Comparison of ENCODE assay signal across 18 mouse cellular contexts in genomic region chr7:4091170-4091569, GRCm38 (mm10). TPM values are rescaled to one million over a fixed set of nuclear protein-coding genes. Genes with fewer than 3 reads are reported as not detected.
A peak's percentile ranks its signal among the peaks of the same experiment; 100 is the strongest.
DNase-seq lines count a peak whose midpoint lies in the region; ATAC-seq and TF ChIP-seq lines count a peak whose summit lies in the region.
"Had no signal": no experiment of that assay in that cellular context is flagged by ENCODE, and none has a peak within 500 bp of the region (broad histone marks: within the 10 kb centered on the region; RNA-seq: fewer than 3 reads in every experiment).

No protein-coding gene starts in this region.

- TF ChIP-seq CTCF in hindbrain, postnatal 0 days (IDR thresholded peaks at IDR 0.05; ENCODE audit: low read depth) = no peak
- no peak for TF ChIP-seq CTCF in C2C12 (IDR thresholded peaks at IDR 0.05; ENCODE audit: control insufficient read depth, insufficient read depth, insufficient read length)

- no peaks in the 10 kb centered on the region for H3K79me2 ChIP-seq in C2C12 (ENCODE audit: control insufficient read depth, insufficient read depth)

- H3K4me1 ChIP-seq in hindbrain, embryonic 12.5 days = no peaks in the 10 kb centered on the region
- no peaks in the 10 kb centered on the region for H3K4me1 ChIP-seq in hindbrain, postnatal 0 days (ENCODE audit: insufficient read depth, low read length)
- H3K4me1 ChIP-seq in heart, embryonic 12.5 days (replicated peaks) = peaks cover 7% of the 10 kb centered on the region
- H3K4me1 ChIP-seq in forebrain, embryonic 11.5 days (replicated peaks; ENCODE audit: control insufficient read depth, insufficient read depth, low read length) = no peaks in the 10 kb centered on the region

- H3K27me3 ChIP-seq in hindbrain, embryonic 12.5 days = no peaks in the 10 kb centered on the region
- H3K27me3 ChIP-seq in hindbrain, postnatal 0 days (ENCODE audit: insufficient read depth, low read length) = no peaks in the 10 kb centered on the region
- H3K27me3 ChIP-seq in C2C12 (ENCODE audit: control insufficient read depth, insufficient read depth, insufficient read length) = no peaks in the 10 kb centered on the region
- H3K27me3 ChIP-seq in heart, embryonic 12.5 days (replicated peaks) = no peaks in the 10 kb centered on the region
- no peaks in the 10 kb centered on the region for H3K27me3 ChIP-seq in forebrain, embryonic 11.5 days (ENCODE audit: control insufficient read depth, insufficient read depth, low read length)

- WGBS in hindbrain, embryonic 12.5 days = 43% methylated on average over 8 of the region's 8 CpGs
- WGBS in hindbrain, postnatal 0 days = 46% methylated on average over 8 of the region's 8 CpGs
- 18% methylated on average over 8 of the region's 8 CpGs for WGBS in heart, embryonic 12.5 days
- WGBS in forebrain, embryonic 11.5 days = 58% methylated on average over 8 of the region's 8 CpGs

- H3K4me3 ChIP-seq in hindbrain, embryonic 12.5 days = no peak overlapping the region
- H3K4me3 ChIP-seq in hindbrain, postnatal 0 days (ENCODE audit: low read length) = no peak overlapping the region
- no peak overlapping the region for H3K4me3 ChIP-seq in C2C12 (ENCODE audit: insufficient read depth, poor library complexity, severe bottlenecking)
- H3K4me3 ChIP-seq in heart, embryonic 12.5 days = no peak overlapping the region
- no peak overlapping the region for H3K4me3 ChIP-seq in forebrain, embryonic 11.5 days (ENCODE audit: low read depth, low read length)
- H3K4me3 ChIP-seq: left cerebral cortex, adult 2 months had no signal

- no peak overlapping the region for H3K9ac ChIP-seq in hindbrain, embryonic 12.5 days
- H3K9ac ChIP-seq in hindbrain, postnatal 0 days (replicated peaks; ENCODE audit: low read length) = no peak overlapping the region
- no peak overlapping the region for H3K9ac ChIP-seq in heart, embryonic 12.5 days
- no peak overlapping the region for H3K9ac ChIP-seq in forebrain, embryonic 11.5 days (ENCODE audit: low read length)

- DNase-seq in hindbrain, postnatal 0 days (ENCODE audit: low spot score) = no peak
- DNase-seq in embryo, embryonic 9.5 days (ENCODE audit: extremely low spot score) = peak; percentile 1
- peak; percentile 37 for DNase-seq in retina, embryonic 14.5 days (ENCODE audit: low spot score)
- no peak for DNase-seq in testis, postnatal 10 days (ENCODE audit: low spot score)
- no peak for DNase-seq in forebrain, embryonic 11.5 days (ENCODE audit: low spot score)
- DNase-seq: adrenal gland, postnatal 10 days; cerebellum, postnatal 36 days; heart, adult 11 months; heart, postnatal 10 days; kidney, adult 18-20 months; kidney, postnatal 4 days; lung, postnatal 10 days; thymus, adult 18-20 months had no signal

- no peak overlapping the region for H3ac ChIP-seq in C2C12 (ENCODE audit: control insufficient read depth, insufficient read length, low read depth)

- H3K79me3 ChIP-seq in C2C12 (ENCODE audit: low read depth) = no peaks in the 10 kb centered on the region

- H3K9me3 ChIP-seq in hindbrain, embryonic 12.5 days (replicated peaks) = no peaks in the 10 kb centered on the region
- no peaks in the 10 kb centered on the region for H3K9me3 ChIP-seq in hindbrain, postnatal 0 days (ENCODE audit: low read length)
- H3K9me3 ChIP-seq in heart, embryonic 12.5 days (replicated peaks) = no peaks in the 10 kb centered on the region
- no peaks in the 10 kb centered on the region for H3K9me3 ChIP-seq in forebrain, embryonic 11.5 days (ENCODE audit: control insufficient read depth, low read length)

- no peaks in the 10 kb centered on the region for H3K36me3 ChIP-seq in hindbrain, embryonic 12.5 days
- H3K36me3 ChIP-seq in hindbrain, postnatal 0 days (ENCODE audit: insufficient read depth, low read length) = no peaks in the 10 kb centered on the region
- H3K36me3 ChIP-seq in C2C12 (ENCODE audit: control insufficient read depth, insufficient read depth) = no peaks in the 10 kb centered on the region
- no peaks in the 10 kb centered on the region for H3K36me3 ChIP-seq in heart, embryonic 12.5 days
- H3K36me3 ChIP-seq in forebrain, embryonic 11.5 days (ENCODE audit: control insufficient read depth, insufficient read depth, low read length) = no peaks in the 10 kb centered on the region

- no peak overlapping the region for H3K4me2 ChIP-seq in hindbrain, embryonic 12.5 days (replicated peaks)
- H3K4me2 ChIP-seq in hindbrain, postnatal 0 days (ENCODE audit: low read depth, low read length) = no peak overlapping the region
- H3K4me2 ChIP-seq in heart, embryonic 12.5 days = no peak overlapping the region
- no peak overlapping the region for H3K4me2 ChIP-seq in forebrain, embryonic 11.5 days (ENCODE audit: low read depth, low read length, severe bottlenecking)

- ATAC-seq in hindbrain, embryonic 12.5 days (ENCODE audit: low FRiP score) = 0 out of 2 replicates have a peak, but pooled peaks have one; percentile 32
- no peak for ATAC-seq in hindbrain, postnatal 0 days
- ATAC-seq in heart, embryonic 12.5 days (ENCODE audit: insufficient number of reproducible peaks, low FRiP score) = no peak
- no peak for ATAC-seq in forebrain, embryonic 11.5 days (replicated peaks; ENCODE audit: low FRiP score)
- ATAC-seq: CD4-positive, CD25-positive, alpha-beta regulatory T cell, adult 4 months had no signal

- no peak overlapping the region for H3K27ac ChIP-seq in hindbrain, embryonic 12.5 days
- no peak overlapping the region for H3K27ac ChIP-seq in hindbrain, postnatal 0 days
- no peak overlapping the region for H3K27ac ChIP-seq in heart, embryonic 12.5 days (ENCODE audit: poor library complexity, severe bottlenecking)
- H3K27ac ChIP-seq in forebrain, embryonic 11.5 days (ENCODE audit: low read depth, low read length) = no peak overlapping the region
- H3K27ac ChIP-seq: left cerebral cortex, adult 2 months had no signal

TF ChIP-seq in C2C12, 6 proteins besides CTCF, POLR2A, EP300 and RAD21:
- TF ChIP-seq MYOG (IDR thresholded peaks at IDR 0.05; ENCODE audit: control insufficient read depth, extremely low read depth, insufficient read length) (no peak), MYOD1 (IDR thresholded peaks at IDR 0.05; ENCODE audit: control insufficient read depth, insufficient read length, low read depth) (peak; percentile 31)

RNA-seq across cellular contexts. Expression of gene Ttyh1, which starts 28.0 kb away (rescaled TPM):
- 108 and 110 TPM in 2 replicates for polyA plus RNA-seq in hindbrain, embryonic 12.5 days (2016; fragmentation: Nextera tagmentation; extraction: Ambion mirVana)
- total RNA-seq in hindbrain, postnatal 0 days (2014; rRNA removed) = 819 and 1,009 TPM in 2 replicates
- polyA plus RNA-seq in hindbrain, postnatal 0 days (2015; fragmentation: Nextera tagmentation; extraction: Ambion mirVana) = 249 and 272 TPM in 2 replicates
- 0.05 TPM for polyA plus RNA-seq in C2C12 (2012; fragmentation: generic; extraction: Trizol)
- polyA plus RNA-seq in heart, embryonic 12.5 days (2016; fragmentation: Nextera tagmentation; extraction: Ambion mirVana) = 0.65 and 0.97 TPM in 2 replicates
- polyA plus RNA-seq in forebrain, embryonic 11.5 days (2014; fragmentation: Nextera tagmentation; extraction: Ambion mirVana) = 87.3 and 96.0 TPM in 2 replicates

RNA-seq across cellular contexts. Expression of gene Lair1, which starts 28.2 kb away (rescaled TPM):
- polyA plus RNA-seq in hindbrain, embryonic 12.5 days (2016; fragmentation: Nextera tagmentation; extraction: Ambion mirVana) = 1.8 and 2.4 TPM in 2 replicates
- total RNA-seq in hindbrain, postnatal 0 days (2014; rRNA removed) = 6.2 and 8.6 TPM in 2 replicates
- 3.4 and 4.0 TPM in 2 replicates for polyA plus RNA-seq in hindbrain, postnatal 0 days (2015; fragmentation: Nextera tagmentation; extraction: Ambion mirVana)
- not detected for polyA plus RNA-seq in C2C12 (2012; fragmentation: generic; extraction: Trizol)
- polyA plus RNA-seq in heart, embryonic 12.5 days (2016; fragmentation: Nextera tagmentation; extraction: Ambion mirVana) = 0.61 and 0.85 TPM in 2 replicates
- polyA plus RNA-seq in forebrain, embryonic 11.5 days (2014; fragmentation: Nextera tagmentation; extraction: Ambion mirVana) = 1.2 and 1.4 TPM in 2 replicates

RNA-seq across cellular contexts. Expression of gene Leng8, which starts 45.7 kb away (rescaled TPM):
- 115 and 118 TPM in 2 replicates for polyA plus RNA-seq in hindbrain, embryonic 12.5 days (2016; fragmentation: Nextera tagmentation; extraction: Ambion mirVana)
- total RNA-seq in hindbrain, postnatal 0 days (2014; rRNA removed) = 183 and 264 TPM in 2 replicates
- 49.1 and 50.8 TPM in 2 replicates for polyA plus RNA-seq in hindbrain, postnatal 0 days (2015; fragmentation: Nextera tagmentation; extraction: Ambion mirVana)
- polyA plus RNA-seq in C2C12 (2012; fragmentation: generic; extraction: Trizol) = 17.9 TPM
- 77.6 and 79.2 TPM in 2 replicates for polyA plus RNA-seq in heart, embryonic 12.5 days (2016; fragmentation: Nextera tagmentation; extraction: Ambion mirVana)
- 77.4 and 77.5 TPM in 2 replicates for polyA plus RNA-seq in forebrain, embryonic 11.5 days (2014; fragmentation: Nextera tagmentation; extraction: Ambion mirVana)

RNA-seq across cellular contexts. Expression of gene Leng9, which starts 59.0 kb away (rescaled TPM):
- 3.6 and 4.3 TPM in 2 replicates for polyA plus RNA-seq in hindbrain, embryonic 12.5 days (2016; fragmentation: Nextera tagmentation; extraction: Ambion mirVana)
- 4.2 and 4.4 TPM in 2 replicates for total RNA-seq in hindbrain, postnatal 0 days (2014; rRNA removed)
- polyA plus RNA-seq in hindbrain, postnatal 0 days (2015; fragmentation: Nextera tagmentation; extraction: Ambion mirVana) = 4.2 and 5.4 TPM in 2 replicates
- polyA plus RNA-seq in C2C12 (2012; fragmentation: generic; extraction: Trizol) = 2.4 TPM
- 2.3 and 2.5 TPM in 2 replicates for polyA plus RNA-seq in heart, embryonic 12.5 days (2016; fragmentation: Nextera tagmentation; extraction: Ambion mirVana)
- 1.6 and 2.7 TPM in 2 replicates for polyA plus RNA-seq in forebrain, embryonic 11.5 days (2014; fragmentation: Nextera tagmentation; extraction: Ambion mirVana)

Comparison
In these comparisons a context has a peak if more than half of its experiments do, and no peak if none do; other contexts are left out.
1. DNase-seq: peak in embryo, embryonic 9.5 days (single experiment) and retina, embryonic 14.5 days (single experiment); none in hindbrain, postnatal 0 days (single experiment), testis, postnatal 10 days (single experiment) and forebrain, embryonic 11.5 days (single experiment).
2. RNA of gene Ttyh1, which starts 28.0 kb away (polyA plus RNA-seq): 249 to 272 TPM in hindbrain, postnatal 0 days, 108 to 110 TPM in hindbrain, embryonic 12.5 days and 87.3 to 96.0 TPM in forebrain, embryonic 11.5 days; 0.65 to 0.97 TPM in heart, embryonic 12.5 days and 0.05 TPM in C2C12 (single experiment); every median in the first group is over 10 times any median in the second.